Mouse (Mus musculus): ENCODE measurements around the gene Adgrl4.

Adgrl4 gene

GRCm38 (mm10) chr3:151437693-151438092 is at the start of gene Adgrl4:
Gene Adgrl4 (plus strand): TSS chr3:151437887.
- peak; percentile 31 for DNase-seq

- no peak for DNase-seq
Measured at GRCm38 (mm10) chr3:151390912-151391311, 46.8 kb upstream of the Adgrl4 start.

DNA sequence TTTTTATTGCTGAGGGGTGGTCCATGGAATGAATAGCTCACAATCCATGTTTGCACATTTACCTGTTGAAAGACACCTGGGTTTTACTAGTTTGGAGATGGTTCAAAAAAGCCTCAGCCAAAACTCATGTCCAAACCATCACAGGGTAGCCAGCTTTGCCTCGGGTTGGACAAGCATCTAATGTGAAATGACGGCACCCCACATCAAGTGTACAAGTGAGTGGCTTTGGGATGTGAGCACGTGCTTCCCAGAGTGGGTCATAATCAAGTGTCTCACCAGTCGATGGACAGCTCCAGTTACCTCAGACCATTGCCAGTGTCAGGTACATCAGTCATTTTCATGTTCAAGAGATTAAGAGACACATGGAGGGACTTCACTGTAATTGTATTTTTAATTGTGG is 44.8 kb upstream of the Adgrl4 start:
- no peak for DNase-seq

- no peak for DNase-seq
Measured at GRCm38 (mm10) chr3:151393330-151393729, 44.4 kb upstream of the Adgrl4 start.

DNA sequence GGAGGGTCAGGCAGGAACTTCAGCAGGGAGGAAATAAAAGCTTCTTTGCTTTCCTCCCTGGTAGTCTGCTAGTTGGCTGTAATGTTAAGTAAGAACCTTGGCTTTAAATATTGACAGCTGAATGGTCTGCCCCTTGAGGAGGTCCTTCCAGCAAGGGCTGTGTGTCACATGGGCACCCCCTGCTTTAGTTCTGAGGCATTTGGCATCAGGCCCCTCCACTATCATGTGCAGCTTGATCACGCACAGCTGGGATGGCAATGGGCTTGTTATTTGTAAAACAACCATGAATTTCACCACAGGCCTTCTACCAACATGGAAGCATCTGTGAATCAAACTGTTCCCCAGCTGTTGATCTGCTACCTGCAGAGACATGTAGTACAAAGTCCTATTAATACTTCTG is 38.4 kb upstream of the Adgrl4 start:
- no peak for DNase-seq

DNA sequence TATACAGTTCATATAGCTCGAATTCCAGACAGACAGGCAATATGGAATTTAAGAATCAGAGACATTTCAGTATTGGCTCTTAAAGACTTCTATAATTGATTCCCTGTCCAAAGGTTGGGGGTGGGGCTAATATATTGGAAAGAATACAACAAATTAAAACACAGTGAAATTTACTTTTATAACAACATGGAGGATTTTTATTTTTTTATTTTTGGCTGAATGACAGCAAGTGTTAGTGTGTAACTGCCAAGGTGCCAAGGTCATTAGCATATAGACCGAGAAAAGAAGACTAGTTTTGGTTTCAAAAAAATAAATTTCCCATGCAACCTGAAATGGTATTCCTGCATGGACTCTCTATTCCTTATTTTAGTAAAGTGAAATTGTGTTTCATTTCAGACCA is 26.7 kb upstream of the Adgrl4 start:
- no peak for DNase-seq

- DNase-seq = no peak
Measured at GRCm38 (mm10) chr3:151411488-151411887, 26.2 kb upstream of the Adgrl4 start.

DNA sequence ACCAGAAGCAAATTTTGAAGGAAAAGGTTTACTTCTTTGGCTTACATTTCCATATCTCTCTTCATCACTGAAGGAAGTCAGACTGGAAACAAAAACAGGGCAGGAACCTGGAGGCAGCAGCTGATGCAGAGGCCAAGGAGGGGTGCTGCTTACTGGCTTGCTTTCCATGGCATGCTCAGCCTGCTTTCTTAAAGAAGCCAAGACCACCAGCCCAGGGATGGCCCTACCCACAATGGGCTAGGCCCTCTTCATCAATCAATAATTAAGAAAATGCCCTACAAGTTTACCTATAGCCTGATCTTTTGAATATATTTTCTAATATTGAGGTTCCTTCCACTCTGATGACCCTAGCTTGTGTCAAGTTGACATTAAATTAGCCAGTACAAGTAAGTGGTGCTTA is 20.8 kb upstream of the Adgrl4 start:
- no peak for DNase-seq

DNA sequence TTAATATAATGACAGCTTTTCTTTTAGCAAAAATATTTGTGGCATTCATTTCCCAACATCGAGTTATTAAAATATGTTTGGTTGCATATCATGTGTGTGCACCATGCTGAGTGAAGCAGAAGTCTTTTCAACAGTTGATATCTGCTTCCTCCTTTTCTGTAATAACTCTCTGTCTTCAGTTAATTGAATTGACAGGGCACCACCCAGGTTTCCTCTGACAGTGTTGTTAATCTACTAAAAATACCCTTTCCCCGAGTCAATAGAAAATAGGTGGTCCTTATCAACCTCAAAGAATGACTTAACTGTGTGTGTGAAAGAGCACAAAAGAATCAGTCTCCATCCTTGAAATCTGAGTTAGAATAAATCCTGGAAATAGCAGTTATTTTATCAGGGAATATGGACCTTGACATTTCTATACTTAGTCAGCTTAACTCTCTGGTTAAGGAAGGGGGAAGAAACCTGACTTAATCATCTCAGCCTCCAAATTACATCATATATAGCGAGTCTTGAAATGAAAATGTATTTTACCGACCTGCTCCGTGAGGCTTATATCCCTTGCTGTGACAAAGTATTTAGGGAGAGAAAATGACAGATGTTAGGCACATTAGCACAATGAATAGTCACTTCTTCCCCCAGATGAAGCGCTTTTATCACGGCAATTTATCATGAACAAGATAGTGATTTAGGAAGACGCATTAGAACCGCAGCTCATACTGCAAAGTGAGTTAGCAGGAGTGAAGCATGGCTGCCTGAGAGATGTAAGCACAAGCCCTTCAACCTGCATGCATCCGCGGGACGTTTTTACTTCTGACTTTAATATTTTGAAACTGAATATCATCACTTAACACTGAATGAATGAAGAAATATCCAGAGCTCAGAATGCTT is 19.8 kb upstream of the Adgrl4 start:
- DNase-seq = no peak

DNA sequence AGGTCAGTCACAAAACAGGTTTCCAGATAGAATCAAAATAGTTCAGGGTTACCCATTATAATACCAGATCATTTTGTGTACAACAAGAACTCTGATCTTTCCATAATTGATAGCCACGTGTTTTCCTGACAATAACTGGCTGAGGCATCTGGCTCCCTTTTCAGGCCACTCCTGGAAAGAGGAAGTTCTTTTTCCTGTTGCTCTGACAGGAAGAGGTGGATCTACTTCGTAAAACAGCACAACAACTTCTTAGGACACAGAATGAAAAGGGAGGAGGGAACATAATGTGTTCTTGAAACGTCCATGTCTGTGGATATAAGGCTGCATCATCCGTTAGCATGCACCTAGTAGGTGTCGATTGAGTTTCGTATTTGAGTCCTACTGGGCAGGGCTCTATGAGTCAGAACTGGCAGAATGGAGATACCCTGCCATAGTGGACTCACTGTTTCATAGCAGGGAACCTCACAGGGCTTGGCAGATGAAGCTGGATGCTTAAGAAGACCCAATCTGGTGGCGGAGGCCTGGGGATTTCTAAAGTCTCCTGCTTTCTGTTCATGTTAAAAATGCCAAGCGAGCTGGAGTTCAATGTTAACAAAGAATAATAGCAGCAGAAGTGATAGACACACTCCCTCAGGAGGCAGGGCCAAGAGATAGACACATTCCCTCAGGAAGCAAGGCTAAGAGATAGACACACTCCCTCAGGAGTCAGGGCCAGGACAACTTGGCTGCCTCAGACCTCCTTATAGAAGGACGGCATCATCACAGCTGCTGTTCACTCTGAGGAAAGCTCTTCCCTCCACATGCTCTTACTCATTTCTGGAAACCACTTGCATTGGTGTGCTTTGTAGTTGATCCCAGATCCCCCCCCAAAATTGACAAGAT is 13.1 kb upstream of the Adgrl4 start:
- no peak for DNase-seq

DNA sequence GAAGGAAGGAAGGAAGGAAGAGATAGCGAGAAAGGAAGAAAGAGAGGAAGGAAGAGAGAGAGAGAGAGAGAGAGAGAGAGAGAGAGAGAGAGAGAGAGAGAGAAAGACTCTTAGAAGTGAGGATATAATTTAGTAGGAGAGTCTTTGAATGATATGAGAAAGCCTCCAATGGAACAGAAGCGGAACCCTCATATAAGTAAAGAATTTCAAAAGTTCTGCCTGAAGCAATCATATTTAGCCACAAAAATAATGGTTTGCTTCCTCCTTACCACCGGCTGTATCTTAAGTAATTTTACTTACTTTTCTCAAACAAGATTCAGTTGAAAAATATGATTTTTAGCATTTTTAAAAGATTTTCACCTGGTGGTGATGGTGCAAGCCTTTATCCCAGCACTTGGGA is 7.6 kb upstream of the Adgrl4 start:
- no peak for DNase-seq

DNA sequence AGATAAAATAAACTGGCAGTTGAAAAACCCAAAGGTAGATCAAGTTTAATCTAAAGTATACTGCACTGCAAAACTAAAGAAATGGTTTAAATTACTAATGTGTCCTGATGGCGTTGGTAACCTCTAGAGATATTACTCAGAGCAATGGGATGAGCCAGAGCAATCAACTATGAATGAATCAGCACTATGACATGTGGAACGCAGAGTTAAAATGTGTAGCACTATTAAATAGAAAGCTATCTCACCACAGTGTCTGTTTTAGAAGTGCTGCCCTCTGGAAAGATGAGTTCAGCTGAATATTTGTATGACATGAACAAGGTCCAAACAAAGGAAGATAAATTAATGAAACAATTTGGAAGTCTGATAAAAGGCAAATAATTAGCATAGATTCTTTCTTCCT is 6.2 kb upstream of the Adgrl4 start:
- DNase-seq = no peak

- no peak for DNase-seq
Measured at GRCm38 (mm10) chr3:151438364-151438763, 677 bp downstream of the Adgrl4 start.

GRCm38 (mm10) chr3:151439976-151440375 is 2.3 kb downstream of the Adgrl4 start:
- DNase-seq = no peak

DNA sequence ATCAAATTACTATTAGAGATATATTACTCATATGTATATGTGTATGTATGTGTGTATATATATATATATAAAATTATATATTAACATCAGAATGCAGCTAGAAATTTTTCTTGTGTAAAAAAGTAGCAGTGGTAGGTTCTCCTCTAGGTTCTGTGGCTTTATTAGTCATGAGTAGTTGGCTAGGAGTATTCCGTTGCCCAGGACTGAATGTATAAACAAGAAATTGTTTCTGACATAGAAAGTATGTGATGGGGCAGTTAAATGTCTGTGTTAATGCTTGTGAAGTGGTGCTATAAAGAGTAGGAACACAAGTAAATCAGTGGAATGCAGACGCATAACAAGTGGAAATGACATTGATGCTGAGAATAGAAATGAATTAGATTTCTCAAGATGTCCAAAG is 4.3 kb downstream of the Adgrl4 start:
- DNase-seq = no peak

DNA sequence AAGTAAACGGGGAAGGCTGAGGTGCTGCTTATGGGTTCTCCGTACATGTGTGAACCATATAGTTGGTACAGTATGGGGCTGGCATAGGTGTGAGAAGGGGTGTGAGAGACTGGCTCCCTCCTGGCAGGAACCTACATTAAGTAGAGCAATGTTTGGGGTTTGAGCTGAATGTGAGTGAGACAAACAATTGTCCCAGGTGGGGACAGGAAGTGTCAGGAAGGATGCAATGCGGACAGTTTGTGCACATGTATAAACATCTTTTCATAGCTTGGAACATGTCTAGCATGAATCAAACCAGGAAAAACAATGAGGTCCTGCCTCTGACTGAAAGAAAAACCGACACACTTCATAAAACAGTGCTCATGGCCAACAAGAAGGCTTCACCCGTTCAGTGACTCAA is 5.8 kb downstream of the Adgrl4 start:
- no peak for DNase-seq

DNA sequence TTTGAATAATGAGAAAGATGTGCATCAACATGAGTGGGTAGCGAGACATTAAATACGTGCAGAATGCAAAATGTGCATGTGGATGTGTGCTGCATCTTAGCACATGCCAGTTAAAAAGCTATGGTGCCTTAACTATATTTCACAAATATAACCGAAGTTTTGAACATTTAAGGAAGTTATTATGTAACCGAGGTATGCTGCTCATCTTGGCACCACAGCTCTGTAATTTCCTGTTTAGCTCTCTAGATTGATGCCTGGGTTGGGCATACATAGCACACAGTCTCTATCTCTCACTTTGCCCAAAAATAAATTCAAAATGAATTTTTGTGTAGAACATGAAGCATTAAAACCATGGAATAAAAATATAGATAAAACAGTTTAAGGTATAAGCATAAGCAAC is 6.6 kb downstream of the Adgrl4 start:
- no peak for DNase-seq

DNA sequence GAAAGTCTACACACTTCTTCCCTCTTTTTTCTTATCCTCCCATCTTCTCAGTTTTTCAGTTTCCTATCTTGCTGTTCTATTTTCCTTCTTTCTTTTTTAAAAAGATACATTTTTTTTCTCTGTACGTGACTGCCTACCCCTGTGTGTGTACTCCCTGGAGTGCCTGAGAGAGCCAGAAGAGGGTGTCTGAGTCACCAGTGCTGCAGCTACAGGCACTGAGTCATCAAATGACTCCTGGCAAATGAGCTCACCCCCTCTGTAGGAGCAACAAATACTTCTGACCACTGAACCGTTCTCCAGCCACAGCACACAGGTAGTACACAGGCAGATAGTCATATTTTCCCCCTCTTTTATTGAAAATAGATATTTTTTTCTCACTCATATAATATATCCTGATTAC is 8.2 kb downstream of the Adgrl4 start:
- DNase-seq = no peak

GRCm38 (mm10) chr3:151454985-151455701 is 17.5 kb downstream of the Adgrl4 start:
- DNase-seq = no peak

- DNase-seq = no peak
Measured at GRCm38 (mm10) chr3:151459430-151460190, 21.9 kb downstream of the Adgrl4 start.

DNA sequence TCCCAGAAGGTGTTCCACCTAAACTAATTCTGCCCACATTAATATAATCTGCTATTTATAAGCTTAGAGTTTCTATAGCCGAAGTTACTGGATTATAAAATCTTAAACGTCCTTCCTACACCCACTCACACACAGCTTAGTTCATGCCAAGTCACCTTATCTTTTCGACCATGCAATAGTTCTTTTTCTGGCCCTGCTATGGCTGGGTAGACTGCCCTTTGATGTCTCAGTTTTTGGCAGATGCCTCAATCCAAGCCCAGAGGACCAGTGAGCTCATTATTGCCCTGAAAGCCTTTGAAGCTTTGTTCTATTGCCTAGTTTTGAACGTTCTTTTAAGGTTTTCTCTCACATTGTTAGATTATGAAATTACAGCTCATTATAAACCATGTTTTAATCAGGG is 27.5 kb downstream of the Adgrl4 start:
- DNase-seq = no peak

DNA sequence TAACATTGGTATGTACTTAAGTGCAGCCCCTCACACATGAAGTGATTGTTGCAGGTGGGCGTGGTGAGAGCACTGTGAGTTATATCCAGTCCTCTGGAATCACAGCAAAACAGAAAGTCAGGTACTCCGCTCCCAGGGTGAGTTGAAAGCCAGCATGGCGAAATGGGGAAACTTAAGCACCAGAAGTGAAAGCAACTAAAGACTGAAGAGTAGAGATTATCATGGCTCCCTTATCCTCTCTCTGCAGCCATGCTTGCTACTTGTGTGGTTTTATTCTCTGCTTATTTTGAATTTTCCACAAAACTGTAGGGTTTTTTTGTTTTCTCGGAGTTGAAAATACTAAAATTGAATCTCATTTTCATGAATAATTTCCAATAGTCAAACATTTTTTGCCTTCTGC is 51.2 kb downstream of the Adgrl4 start:
- DNase-seq = no peak

GRCm38 (mm10) chr3:151505606-151506005 is 67.9 kb downstream of the Adgrl4 start:
- no peak for DNase-seq
